Mouse (Mus musculus) lung, postnatal 0 days (tissue): ENCODE results near the gene Nr6a1. TPM values are rescaled to one million over a fixed set of nuclear protein-coding genes. Genes with fewer than 3 reads are reported as not detected.

Experiments used
- ATAC-seq: fragments of 200-750 bp; cut with Nextera tagmentation; 2 replicates; pipeline ENCODE4 v1.8.0; 2017; ENCODE audit warnings: moderate library complexity
- DNase-seq: peaks from one replicate; pipeline ENCODE4 v3.0.0-alpha.2; 2016; ENCODE audit warnings: low spot score
- H3K27ac ChIP-seq: fragments of 300-500 bp; sonication (generic); 2 replicates; pipeline ENCODE4 v1.5.1; 2014; ENCODE audit warnings: antibody characterized with exemption, mild to moderate bottlenecking, low read length, mixed read lengths
- H3K27me3 ChIP-seq: fragments of 300-500 bp; sonication (generic); replicated peaks from 2 replicates; pipeline ENCODE4 v1.6.1; 2014; ENCODE audit warnings: low read length, mixed read lengths; ENCODE audit not compliant: insufficient read depth
- H3K36me3 ChIP-seq: fragments of 300-500 bp; sonication (generic); 2 replicates; pipeline ENCODE4 v1.6.1; 2014; ENCODE audit warnings: low read length, mixed read lengths; ENCODE audit not compliant: insufficient read depth
- H3K4me1 ChIP-seq: fragments of 300-500 bp; sonication (generic); 2 replicates; pipeline ENCODE4 v1.6.1; 2014; ENCODE audit warnings: antibody characterized with exemption, low read depth, low read length, mixed read lengths; ENCODE audit not compliant: insufficient read depth
- H3K4me2 ChIP-seq: fragments of 300-500 bp; sonication (generic); replicated peaks from 2 replicates; pipeline ENCODE4 v1.6.1; 2014; ENCODE audit warnings: low read depth, mild to moderate bottlenecking, low read length, moderate library complexity, mixed read lengths
- H3K4me3 ChIP-seq: fragments of 300-500 bp; sonication (generic); 2 replicates; pipeline ENCODE4 v1.5.1; 2014; ENCODE audit warnings: low read depth, low read length
- H3K9ac ChIP-seq: fragments of 300-500 bp; sonication (generic); replicated peaks from 2 replicates; pipeline ENCODE4 v1.6.1; 2014; ENCODE audit warnings: low read depth, mild to moderate bottlenecking
- H3K9me3 ChIP-seq: fragments of 300-500 bp; sonication (generic); 2 replicates; pipeline ENCODE4 v1.6.1; 2016; ENCODE audit warnings: low read length, mixed read lengths
- CTCF ChIP-seq: IDR thresholded peaks from 2 replicates; pipeline ENCODE4 v1.5.1; 2016; ENCODE audit warnings: antibody characterized with exemption, mild to moderate bottlenecking
- EP300 ChIP-seq: IDR thresholded peaks from 2 replicates; pipeline ENCODE4 v1.6.1; 2016; ENCODE audit warnings: antibody characterized with exemption, mild to moderate bottlenecking, control low read depth
- WGBS: fragments of 180-500 bp; shearing (Covaris S2); extraction: QIAGEN DNeasy Blood & Tissue Kit; methylation state at CpG from one replicate; pipeline ENCODE4 v1.1.7; 2014; 5-methylcytosine and 5-hydroxymethylcytosine counted together
- polyA plus RNA-seq: library from polyadenylated mRNA; unstranded; fragments of >200 nt; fragmentation: Nextera tagmentation; extraction: Ambion mirVana; gene quantifications from 2 replicates; pipeline ENCODE4 v1.2.1, GENCODE M21; 2015

Gene Nr6a1
- polyA plus RNA-seq, 1 experiment from 2014 or later, result 0.53 TPM

- no peak overlapping the region for H3K27ac ChIP-seq
- ATAC-seq (no peak), DNase-seq (no peak)
- no peak overlapping the region for H3K4me3 ChIP-seq
- no peak for TF ChIP-seq EP300
- no peak for TF ChIP-seq CTCF
- no peak overlapping the region for H3K4me2 ChIP-seq
- no peaks in the 10 kb centered on the region for H3K36me3 ChIP-seq
- H3K9me3 ChIP-seq, result no peaks in the 10 kb centered on the region
- no peaks in the 10 kb centered on the region for H3K4me1 ChIP-seq
- 71% methylated on average over 14 of the region's 14 CpGs for WGBS
- H3K9ac ChIP-seq, result no peak overlapping the region
- H3K27me3 ChIP-seq, result no peaks in the 10 kb centered on the region
Observed at GRCm38 (mm10) chr2:38941426-38941825, 13.9 kb upstream of the Nr6a1 start.

DNA sequence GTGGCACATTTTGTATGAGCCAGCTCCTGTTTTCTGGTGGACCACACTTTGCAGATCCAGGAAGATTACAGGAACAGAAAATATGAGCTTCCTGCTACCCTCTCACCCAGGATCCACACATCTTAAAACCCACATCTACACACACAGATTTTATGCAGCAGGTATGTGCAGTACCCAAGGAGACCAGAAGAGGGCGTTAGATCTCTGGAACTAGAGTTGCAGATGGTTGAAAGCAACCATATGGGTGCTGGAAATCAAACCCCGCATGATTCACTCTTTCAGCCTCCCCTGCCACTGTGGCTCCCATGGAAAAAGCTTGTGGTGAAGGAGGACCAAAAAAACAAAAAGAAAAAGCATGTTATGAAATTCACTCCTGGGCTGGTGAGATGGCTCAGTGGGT is 11.6 kb upstream of the Nr6a1 start:
- TF ChIP-seq CTCF, result peak; percentile 18; the same call in 1 of the 2 replicates
- TF ChIP-seq EP300, result no peak
- Histone ChIP-seq H3K4me1 (no peaks in the 10 kb centered on the region), H3K9ac (no peak overlapping the region), H3K4me3 (no peak overlapping the region), H3K27me3 (no peaks in the 10 kb centered on the region), H3K27ac (no peak overlapping the region), H3K36me3 (no peaks in the 10 kb centered on the region), H3K4me2 (no peak overlapping the region), H3K9me3 (no peaks in the 10 kb centered on the region)
- WGBS, result 64% methylated on average over 2 of the region's 2 CpGs
- DNase-seq (no peak), ATAC-seq (no peak)

GRCm38 (mm10) chr2:38938007-38938406 is 10.5 kb upstream of the Nr6a1 start:
- 94% methylated on average over 1 of the region's 1 CpGs for WGBS
- H3K27me3 ChIP-seq, result no peaks in the 10 kb centered on the region
- DNase-seq, result no peak

DNA sequence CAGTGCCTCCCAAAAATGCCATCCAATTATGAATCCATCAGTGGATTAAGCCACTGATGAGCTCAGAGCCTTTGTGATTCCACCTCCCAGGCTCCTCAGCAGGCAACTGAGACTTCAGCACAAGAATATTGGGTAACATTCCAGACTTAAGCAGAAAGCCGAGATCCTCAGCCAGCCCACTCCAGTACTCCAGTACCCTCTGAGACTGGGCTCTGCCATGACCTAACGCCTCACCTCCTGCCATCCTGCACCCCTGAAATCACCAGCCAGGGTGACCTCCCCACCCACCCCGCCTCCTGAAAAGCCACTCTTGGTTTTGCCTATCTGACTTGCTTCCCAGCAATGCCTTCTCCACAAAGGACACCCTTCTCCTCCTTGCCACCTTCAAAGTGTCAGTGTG is 9.9 kb upstream of the Nr6a1 start:
- Histone ChIP-seq H3K9ac (no peak overlapping the region), H3K27me3 (no peaks in the 10 kb centered on the region), H3K27ac (no peak overlapping the region), H3K4me3 (no peak overlapping the region), H3K4me2 (no peak overlapping the region), H3K4me1 (no peaks in the 10 kb centered on the region), H3K9me3 (no peaks in the 10 kb centered on the region), H3K36me3 (no peaks in the 10 kb centered on the region)
- WGBS, result 59% methylated on average over 3 of the region's 3 CpGs
- DNase-seq, result no peak
- ATAC-seq, result no peak
- no peak for TF ChIP-seq EP300
- no peak for TF ChIP-seq CTCF

More at GRCm38 (mm10) chr2:38938007-38938406, 10.5 kb upstream of the Nr6a1 start:
- no peak for ATAC-seq
- TF ChIP-seq EP300 (no peak), CTCF (no peak)
- H3K4me1 ChIP-seq, result no peaks in the 10 kb centered on the region
- no peak overlapping the region for H3K4me2 ChIP-seq
- H3K9ac ChIP-seq, result no peak overlapping the region
- H3K9me3 ChIP-seq, result no peaks in the 10 kb centered on the region
- H3K36me3 ChIP-seq, result no peaks in the 10 kb centered on the region
- no peak overlapping the region for H3K27ac ChIP-seq
- H3K4me3 ChIP-seq, result no peak overlapping the region

GRCm38 (mm10) chr2:38936721-38937378 is 9.4 kb upstream of the Nr6a1 start:
- no peaks in the 10 kb centered on the region for H3K9me3 ChIP-seq
- H3K4me2 ChIP-seq, result no peak overlapping the region
- no peaks in the 10 kb centered on the region for H3K4me1 ChIP-seq
- H3K27ac ChIP-seq, result no peak overlapping the region
- H3K9ac ChIP-seq, result no peak overlapping the region
- 57% methylated on average over 9 of the region's 9 CpGs for WGBS
- ATAC-seq, result no peak
- H3K27me3 ChIP-seq, result no peaks in the 10 kb centered on the region
- TF ChIP-seq CTCF (no peak), EP300 (no peak)
- no peaks in the 10 kb centered on the region for H3K36me3 ChIP-seq
- H3K4me3 ChIP-seq, result no peak overlapping the region
- no peak for DNase-seq

GRCm38 (mm10) chr2:38934936-38935335 is 7.4 kb upstream of the Nr6a1 start:
- Histone ChIP-seq H3K9me3 (no peaks in the 10 kb centered on the region), H3K4me2 (no peak overlapping the region), H3K27me3 (no peaks in the 10 kb centered on the region), H3K27ac (no peak overlapping the region), H3K36me3 (no peaks in the 10 kb centered on the region), H3K4me3 (no peak overlapping the region), H3K4me1 (no peaks in the 10 kb centered on the region), H3K9ac (no peak overlapping the region)
- DNase-seq (no peak), ATAC-seq (no peak)
- TF ChIP-seq EP300 (no peak), CTCF (no peak)
- 65% methylated on average over 5 of the region's 5 CpGs for WGBS
